Mouse (Mus musculus) thymus, postnatal 25 days (tissue): Measurements from ENCODE around the gene Grid1.

Experiments used
- DNase-seq: peaks from one replicate; pipeline ENCODE4 v3.0.0; 2022

Grid1 gene

DNA sequence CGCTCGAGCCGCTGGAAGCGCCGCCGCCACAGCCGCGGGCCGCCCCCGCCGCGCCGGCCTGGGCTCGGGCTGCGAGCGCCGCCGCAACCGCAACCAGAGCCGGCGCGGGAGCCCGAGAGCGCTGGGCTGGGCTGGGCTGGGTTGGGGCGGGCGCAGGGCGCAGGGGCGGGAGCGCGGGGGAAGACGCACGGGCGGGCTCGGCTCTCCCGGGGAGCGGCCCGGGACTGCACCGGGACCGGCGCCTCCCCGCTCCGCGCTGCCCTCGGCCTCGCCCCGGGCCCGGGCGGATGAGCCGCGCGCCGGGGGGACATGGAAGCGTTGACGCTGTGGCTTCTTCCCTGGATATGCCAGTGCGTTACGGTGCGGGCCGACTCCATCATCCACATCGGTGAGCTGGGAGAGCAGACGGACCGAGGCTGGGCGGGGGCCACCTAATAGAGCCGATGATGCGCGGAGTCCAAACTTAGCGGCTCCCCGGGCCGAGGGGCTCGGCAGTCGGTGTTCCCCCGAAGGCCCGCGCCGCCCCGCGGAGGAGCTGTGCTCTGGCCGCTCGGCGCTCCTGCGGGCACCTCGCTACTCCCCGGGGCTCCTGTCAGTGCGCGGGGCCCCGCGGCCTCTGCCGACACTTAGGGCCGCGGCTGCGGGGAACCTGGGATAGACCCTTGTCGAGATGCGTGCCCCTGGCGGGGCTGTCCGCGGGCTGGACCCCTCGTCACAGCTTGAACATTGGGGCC lies at the start of gene Grid1:
Gene Grid1 (plus strand): TSS at position 190 of the 734 bp plus-strand sequence.
- peak; percentile 4 for DNase-seq

DNA sequence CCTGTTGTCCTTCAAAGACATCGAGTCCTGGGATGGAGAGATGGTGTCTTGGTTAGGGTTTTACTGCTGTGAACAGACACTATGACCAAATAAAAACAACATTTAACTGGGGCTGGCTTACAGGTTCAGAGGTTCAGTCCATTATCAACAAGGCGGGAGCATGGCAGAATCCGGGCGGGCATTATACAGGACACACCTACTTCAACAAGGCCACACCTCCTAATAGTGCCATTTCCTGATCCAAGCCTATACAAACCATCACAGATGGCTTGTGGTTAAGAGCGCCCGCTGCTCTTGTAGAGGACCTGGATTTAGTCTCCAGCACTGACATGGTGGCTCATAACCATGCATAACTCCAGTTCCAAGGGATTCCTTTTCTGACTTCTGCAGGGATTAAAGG lies 49.4 kb upstream of the Grid1 start:
- no peak for DNase-seq

DNA sequence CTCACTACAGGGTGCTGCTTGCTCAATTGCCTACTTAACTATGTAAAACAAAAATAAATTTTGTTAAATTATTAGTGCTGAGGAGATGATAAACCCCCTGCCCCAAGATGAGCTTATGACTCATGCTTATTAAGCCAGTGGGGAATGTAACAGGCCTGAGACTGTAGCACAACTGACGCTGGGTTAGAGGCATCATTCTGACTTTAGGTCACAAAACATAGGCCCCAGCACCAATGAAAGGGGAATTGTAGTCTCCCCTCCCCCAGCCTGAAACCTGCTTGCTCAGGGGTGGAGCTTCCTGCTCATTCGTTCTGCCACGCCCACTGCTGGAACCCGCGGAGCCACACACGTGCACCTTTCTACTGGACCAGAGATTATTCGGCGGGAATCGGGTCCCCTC lies 48.3 kb upstream of the Grid1 start:
- peak; percentile 22 for DNase-seq

DNA sequence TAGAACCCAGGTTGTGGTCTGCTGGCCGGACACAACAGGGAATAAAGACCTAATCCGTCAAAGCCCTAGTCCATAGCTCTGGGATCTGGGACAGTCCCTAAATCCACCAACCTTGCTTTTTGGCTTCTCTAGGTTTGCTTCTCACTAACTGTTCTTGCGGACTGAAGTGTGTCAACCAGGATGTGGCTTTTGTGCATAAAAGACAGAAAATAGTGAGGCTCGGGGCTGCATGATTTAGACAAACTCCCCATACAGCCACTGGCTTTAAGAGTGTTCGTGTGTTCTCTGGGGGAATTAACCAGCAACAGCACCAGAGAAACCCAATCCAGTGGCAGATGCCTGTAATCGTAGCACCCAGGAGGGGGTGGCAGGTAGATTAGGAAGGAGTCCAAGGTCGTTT lies 47.8 kb upstream of the Grid1 start:
- DNase-seq = peak; percentile 22

DNA sequence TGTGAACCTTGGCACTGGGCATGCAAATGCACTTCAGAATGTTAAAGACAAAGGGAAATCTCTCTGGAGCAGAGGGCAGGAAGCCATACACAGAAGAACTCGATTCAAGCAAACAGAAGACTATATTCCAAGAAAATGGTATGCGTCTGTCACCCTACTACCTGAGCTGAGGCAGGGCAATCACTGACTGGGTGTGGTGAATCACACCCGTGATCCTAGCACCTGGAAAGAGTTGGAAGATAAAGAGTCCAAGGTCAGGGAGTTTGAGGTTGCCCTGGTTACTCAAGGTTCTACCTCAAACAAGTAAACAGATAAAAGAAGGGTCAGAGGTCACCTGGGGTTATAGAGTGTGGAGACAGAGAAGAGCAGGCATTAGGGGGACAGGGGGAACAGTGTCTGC lies 46.2 kb upstream of the Grid1 start:
- DNase-seq = no peak

DNA sequence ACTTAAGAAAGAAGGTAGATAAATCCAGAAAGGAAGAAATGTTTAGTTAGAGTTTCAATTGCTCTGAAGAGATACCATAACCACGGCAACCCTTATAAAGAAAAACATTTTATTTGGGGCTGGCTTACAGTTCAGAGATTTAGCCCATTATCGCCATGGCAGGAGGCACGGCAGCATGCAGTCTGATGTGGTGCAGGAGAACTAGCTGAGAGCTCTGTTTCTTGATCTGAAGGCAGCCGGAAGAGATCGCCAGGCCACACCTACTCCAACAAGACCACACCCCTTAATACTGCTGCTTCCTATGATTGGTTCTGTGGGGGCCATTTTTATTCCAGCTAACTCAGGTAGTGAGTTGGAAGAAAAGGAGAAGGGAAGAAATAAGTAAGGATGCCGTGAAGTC lies 45.7 kb upstream of the Grid1 start:
- DNase-seq = no peak

DNA sequence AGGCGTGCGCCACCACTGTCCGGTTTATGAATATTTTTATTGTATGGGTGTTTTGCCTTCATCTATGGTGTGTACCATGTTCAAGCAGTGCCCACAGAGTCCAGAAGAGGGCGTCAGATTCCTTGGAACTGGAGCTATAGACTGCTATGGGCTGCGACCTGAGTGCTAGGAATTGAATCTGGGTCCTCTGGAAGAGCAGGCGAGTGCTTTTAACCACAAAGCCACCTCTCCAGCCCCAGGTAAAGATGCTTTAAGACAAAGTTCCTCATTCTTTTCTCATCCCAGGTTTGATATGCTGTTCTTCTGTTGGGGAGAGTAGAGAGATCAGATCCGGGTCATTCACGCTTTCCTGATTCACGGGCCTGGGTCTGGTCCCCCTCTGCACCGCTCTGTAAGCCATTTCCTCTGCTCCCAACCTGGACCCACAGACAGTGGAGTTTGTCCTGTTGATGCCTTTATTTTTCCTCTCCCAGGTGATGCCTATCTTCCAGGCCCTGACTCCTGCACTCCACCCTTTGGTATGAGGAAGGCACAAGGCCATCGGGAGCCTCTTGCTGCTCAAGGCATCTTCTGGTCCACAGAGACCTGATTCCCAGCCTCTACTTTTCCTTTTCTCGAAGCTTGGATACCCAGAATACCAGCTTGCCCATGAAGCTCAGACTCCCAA lies 43.1 kb upstream of the Grid1 start:
- no peak for DNase-seq

DNA sequence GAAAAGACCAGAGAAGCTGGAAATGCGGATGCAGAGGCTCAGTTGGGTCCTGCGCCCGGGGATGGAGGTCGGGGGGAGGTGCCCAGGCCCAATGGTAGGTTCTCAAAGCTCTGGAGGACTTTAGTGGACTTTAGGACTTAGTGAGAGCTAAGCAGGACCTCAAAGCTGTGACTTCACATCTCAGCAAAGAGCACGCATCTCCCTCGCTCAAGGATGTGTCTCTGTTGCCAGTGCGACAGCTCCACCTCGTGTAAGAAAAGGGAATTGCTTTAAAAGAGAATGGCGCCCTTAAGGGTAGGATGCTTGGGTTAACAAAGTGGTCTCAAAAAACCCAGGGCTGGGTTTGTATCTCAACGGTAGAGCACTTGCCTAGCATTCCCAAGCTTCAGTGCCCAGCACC lies 42.1 kb upstream of the Grid1 start:
- DNase-seq = peak; percentile 61

DNA sequence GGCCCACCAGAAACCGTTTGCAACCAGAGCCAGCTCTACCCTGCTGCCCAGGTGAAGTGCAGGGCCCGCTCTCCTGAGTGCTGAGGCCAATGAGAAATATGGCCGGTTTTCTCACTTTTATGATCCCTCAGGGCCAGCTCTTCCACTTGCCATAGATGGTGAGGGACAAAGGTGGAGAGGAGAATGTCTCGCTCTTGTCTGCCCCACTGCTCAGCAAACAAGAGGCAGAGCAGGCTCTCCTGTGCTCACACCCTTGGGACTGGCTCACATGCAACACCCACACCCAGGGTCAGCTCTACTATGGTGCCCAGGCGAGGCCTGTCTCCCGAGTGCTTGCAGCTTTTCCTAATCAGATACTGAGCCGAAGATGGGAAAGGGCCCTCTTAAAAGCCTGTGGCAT lies 41.1 kb upstream of the Grid1 start:
- DNase-seq = no peak

DNA sequence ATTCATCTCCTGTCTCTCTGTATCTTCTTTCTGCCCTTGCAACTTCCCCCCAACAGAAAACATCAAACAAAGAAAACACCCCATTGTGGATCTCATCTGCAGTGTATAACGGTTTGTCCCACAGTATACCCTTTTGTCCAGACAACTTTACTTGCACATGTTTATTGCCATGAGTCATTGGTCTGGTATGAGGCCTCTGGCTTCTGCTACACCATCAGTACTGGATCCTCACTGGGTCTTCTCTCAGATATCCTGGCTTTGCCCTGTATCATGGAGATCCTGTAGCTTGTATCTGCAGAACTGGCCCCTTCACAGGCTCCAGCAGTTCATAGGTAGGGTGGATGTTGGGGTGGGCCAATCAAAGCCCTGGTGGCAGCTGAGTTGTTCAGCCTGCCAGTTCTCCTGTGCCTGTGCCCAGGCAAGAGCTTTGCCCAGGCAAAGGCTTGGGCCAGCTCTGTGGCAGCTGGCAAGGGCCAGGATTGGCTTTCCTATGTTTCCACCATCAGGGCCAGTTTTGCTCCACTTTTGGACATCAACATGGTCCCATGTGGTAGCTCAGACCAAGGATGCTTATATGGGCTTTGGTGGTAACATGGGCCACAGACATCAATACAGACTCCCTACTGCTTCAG lies 26.4 kb upstream of the Grid1 start:
- DNase-seq = no peak

DNA sequence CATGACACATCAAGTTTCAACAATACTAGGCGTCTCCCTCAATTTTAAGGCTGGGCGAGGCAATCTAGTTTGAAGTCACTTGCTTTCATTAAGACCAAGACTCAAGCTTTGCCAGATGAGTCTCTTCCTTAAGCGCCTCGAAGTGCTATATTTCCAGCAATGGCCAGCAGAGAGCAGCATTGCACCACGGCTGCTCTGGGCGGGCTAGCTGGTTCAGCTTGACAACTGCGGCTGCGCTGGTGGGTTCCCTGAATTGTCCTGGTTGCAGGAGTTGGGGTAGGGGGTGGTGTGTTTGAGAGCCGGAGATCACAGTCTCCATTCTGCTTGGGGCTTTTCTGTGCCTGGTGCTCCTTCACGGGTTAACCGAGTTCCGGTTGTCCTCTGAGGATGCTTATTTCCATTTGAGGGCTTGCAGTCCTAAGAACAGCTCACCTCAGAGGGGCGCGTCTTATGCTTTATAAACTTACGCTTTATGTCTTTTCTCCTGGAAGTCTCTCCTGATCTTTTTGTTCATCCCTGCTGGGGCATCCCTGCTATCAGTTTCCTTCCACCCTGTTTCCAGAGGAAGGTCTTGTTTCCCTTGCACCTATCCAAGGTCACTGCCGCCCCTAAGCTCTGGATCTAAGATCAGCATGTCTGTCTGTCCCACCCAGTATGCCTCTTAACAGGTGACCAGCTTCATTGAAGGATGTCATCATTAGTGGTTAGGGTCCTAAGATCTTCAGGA lies 9.0 kb upstream of the Grid1 start:
- DNase-seq = peak; percentile 57

DNA sequence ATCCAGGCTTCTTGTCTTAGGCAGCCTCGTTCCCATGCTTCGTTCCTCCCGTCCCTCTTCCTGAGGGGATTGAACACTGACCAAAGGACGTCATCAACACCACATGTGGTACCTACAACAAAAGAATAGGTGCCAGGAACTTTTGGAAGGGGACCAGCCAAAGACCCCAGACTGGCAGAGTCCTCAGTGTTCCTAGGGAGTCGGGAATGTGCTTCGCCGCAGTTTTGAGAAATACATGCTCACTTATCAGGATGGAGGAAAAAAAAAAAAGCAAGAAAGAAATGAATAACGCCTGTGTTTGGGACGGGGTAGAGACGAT lies 8.5 kb upstream of the Grid1 start:
- no peak for DNase-seq

DNA sequence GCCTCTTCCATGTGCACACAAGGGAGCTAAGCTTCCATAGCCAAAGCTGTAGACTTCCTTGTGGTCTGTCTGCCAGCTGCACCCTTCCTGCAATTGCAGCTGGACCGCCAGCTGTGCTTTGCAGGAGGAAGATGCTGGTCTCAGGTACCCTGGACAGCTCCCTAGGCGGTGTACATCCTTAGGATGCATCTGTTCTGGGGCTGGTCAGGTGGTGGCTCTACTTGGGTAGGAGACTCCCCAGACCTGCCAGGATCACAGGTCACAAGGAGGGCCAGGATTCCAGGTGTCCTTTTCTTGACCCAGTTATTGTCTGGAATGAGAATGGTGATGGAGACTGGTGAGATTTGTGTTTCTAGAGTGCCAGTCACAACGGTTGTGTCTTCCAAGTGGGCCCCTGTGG lies 3.6 kb upstream of the Grid1 start:
- DNase-seq = no peak

DNA sequence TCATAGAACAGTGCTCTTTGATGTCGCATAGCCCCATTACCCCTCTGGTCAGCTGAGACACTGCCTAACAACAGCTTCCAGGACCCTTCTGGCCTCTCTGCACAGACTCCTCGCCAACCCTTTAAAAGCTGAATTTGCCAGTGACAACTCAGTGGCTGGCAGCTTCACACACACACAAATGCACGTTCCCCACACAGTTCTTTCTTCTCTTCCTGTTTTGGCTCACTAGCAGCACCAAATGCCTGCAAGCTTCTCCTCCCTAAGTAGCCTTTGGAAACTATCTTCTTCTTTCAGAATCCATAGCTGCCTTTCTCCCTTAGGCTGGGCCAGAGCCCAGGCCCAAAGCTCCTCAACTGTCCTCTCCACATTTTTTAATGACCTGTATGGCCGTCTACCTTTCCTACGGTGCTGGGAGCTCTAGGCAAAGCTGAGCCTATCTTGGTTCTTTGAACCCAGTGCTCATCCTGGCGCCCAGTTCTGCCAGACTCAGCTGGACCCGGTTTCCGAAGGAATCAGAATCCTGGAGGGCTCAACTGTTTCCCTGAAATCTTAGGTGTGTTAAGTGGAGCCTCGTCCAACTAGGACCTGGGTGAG lies 1.4 kb upstream of the Grid1 start:
- DNase-seq = no peak

DNA sequence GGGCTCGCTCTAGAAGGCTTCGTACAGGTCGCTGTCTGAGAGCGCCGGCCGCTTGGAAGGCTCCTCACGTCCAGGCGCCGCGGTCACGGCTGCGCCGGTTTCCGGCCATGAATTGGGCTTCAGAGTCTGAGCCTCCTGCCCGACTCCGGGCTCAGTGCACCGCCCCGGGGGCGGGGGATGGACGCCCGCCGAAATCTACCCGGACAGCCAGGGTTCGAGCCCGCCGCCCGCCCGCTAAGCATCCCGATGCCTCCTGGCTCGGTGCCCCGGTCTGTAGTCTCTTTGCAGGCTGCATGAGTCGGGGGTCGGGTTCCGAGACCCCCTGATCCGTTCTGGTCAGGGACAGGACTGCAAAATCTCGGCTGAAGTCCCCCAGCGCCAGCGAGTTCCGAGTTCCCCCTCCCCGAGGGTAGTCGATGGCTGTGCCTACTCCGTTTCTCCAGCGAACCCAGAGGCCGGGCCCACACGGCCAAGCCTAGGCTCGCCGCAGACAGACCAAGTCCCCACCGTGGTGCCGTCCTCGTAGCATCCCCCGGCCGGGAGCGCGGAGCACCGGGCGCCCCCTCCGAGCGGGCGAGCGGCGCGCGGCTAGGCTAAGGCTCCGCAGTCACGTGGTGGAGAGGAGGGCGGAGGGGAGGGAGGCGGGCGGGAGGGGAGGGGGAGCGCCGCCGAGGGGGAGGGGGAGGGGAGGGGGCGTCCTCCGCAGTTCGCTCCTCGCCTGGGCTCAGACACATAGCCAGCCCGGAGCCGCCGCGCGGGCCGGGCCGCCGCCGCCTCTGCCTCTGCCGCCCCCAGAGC lies 588 bp upstream of the Grid1 start:
- DNase-seq = no peak

DNA sequence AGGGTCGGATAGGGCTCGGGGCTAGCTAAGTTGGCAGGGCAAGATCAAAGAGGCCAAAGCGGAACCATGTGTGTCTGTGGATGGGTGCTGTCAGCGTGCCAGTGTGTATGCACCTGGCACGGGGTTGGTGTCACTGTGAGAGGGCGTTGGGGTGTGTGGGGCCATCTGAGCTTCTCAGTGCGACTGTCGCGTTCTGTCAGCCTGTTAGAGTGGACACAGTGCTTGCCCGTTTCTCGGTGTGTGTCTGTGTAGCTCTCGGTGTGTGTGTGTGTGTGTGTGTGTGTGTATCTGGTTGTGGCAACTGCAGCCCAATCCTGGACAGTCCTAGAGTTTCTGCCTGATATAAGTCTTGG lies 721 bp downstream of the Grid1 start:
- no peak for DNase-seq

DNA sequence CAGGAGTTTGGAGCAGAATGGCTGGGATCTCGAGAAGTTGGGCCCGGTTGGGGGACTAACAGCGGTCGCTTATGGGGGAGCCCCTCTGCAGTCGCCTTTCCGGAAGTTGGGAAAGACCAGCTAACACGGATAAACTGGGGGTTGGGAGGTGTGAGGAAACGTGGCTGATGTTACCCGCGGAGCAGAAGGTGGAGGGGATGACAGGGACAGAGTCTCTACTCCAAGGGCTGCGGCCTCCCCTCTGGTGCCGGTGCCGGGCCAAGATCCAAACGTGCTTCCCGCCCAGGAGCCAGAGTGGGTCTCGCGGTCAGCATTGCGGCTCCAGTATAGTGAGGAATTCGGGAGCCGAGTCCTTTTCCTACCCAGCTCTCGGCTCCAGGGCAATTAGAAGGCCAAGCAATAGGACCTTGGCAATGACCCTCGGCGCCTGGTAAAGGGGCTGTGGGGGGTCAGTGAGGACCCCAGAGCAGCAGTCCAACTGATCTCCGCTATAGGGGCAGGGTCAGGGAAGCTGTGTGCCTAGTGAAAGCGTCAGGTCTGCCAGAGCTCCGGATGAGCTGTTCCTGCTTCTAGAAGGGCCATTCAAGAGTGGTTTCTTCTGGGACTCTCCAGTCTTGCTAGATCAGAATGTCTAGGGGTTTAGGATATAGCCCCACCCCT lies 1.4 kb downstream of the Grid1 start:
- no peak for DNase-seq

DNA sequence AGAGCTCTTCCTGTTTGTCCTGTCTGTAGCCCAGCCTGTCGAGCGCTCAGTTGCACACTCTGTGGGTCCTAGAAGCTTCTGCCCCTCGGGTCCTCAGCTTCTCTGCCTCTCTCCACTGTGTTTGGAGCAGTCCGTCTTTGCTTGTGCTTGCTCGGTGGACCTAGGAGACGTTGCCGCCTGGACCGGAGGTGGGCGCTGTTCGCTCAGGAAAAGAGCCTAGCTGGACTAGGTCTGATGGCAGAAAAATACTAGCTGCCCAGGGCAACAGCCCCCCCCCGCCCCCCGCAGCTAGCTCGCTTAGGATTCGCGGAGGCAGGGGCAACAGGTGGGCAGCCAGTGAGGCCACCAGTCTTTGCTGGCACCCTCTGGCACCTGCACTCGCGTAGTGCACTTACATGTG lies 3.2 kb downstream of the Grid1 start:
- no peak for DNase-seq

DNA sequence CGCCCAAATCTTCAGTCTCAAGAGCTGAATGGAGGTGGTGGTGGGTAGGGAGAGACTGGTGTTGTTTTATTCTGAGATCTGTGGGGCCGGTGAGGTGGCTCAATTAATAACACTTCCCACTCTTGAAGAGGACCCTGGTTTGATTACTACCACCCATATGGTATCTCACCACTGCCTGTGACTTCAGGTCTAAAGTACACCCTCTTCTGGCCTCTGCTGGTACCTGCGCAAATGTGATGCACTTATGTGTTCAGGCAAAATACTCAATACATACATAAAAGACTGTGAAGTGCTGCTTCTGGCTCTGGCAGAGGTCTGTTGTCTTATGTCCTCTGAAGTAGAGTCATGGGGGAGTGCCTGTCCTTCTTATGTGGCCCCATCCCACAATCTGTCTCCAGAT lies 4.3 kb downstream of the Grid1 start:
- DNase-seq = no peak

DNA sequence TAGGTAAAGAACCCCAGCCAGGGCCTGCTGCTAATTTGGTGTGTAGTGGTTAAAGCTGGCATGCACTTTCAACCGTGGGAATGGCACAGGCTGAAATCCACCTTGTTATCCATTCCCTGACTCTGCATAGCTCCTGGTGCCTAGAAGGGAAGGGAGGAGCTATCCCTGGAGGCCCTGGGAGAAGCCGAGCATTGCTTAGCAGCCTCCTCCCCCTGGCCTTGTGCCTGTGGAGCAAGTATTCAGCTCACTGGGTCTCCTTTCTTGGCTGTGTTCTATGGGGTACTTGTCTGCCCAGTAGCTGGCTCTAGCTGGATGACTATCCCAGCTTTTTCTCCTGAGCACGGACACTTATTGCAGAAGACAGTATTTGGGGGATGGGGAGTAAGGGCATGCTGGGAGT lies 6.0 kb downstream of the Grid1 start:
- no peak for DNase-seq

DNA sequence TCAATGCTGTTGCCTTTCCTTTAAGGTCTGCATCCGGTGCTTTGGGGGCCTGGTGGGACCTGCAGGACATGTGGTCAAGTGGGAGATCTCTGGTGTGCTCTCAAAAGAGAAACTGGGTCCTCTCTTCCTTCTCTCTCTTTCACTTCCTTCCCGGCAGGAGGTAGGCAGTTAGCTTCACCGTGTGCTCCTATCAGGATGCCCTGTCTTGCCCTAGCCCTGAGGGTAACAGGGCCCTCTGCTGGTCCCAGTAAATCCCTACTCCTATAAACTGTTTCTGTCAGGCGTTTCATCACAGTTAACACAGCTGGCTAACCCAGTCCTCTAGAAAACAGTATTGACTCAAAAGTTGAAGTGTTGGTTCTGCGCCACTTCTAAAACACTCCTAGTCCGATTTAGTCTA lies 9.9 kb downstream of the Grid1 start:
- no peak for DNase-seq

DNA sequence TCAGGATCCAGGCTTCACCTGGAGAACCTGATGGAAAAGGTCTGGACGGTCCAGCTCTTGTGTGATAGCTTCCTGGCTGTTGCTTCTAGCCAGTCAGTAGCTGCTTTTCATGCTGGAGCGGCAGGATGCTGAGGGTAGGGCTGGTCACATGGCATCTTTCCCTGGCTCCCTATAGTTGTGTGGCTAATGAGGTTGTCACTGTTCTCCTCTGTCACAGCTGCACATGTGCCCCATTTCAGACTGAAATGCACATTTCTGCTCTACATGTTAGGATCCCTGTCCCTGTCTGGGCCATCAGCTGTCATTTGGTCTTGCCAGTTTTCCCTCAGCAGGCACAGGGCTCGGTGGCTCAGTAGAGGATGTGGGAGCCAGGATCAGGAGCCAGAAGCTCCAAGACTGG lies 17.2 kb downstream of the Grid1 start:
- no peak for DNase-seq
